Mouse (Mus musculus) adipocyte (in vitro differentiated cells): Measurements from ENCODE around the gene Manf.

Experiments used
- DNase-seq: peaks from one replicate; pipeline ENCODE4 v3.0.0-alpha.2; 2016; ENCODE audit warnings: low spot score

The Manf gene

DNA sequence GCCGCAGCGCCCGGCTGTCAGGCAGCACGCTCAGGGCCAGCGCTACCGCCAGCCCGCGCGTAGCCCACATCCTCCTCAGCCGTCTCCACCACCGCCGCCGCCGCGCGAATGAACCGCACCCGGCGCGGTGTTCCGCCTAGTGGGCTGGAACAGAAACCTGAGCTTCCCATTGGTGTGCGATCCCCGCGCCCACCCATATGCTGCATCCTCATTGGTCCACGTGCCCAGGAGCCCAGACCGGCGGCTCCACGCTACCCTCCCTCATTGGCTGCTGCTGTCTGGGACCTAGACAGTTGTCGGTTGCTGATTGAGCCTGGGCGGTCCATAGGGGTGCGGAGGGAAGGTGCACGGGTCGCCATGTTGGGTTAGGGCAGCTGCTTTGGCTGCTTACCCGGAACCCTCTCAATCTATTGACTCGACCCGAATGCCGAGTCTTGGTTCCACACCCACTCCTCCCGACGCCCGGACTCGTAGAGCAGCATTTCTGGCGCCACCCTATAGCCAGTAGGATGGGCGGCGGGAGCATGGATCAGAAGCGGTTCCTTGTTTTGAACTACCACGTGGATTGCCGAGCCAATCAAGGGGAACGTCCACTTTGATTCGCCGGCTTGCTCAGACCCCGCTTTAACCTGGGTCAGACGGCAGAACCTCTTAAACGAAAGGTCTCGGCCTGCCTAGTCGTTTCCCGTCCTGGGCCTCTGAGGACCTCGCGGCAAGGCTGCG, at the start of gene Manf:
Manf (minus strand) TSS at position 151 of the 723 bp plus-strand sequence.
- peak; percentile 98 for DNase-seq

DNA sequence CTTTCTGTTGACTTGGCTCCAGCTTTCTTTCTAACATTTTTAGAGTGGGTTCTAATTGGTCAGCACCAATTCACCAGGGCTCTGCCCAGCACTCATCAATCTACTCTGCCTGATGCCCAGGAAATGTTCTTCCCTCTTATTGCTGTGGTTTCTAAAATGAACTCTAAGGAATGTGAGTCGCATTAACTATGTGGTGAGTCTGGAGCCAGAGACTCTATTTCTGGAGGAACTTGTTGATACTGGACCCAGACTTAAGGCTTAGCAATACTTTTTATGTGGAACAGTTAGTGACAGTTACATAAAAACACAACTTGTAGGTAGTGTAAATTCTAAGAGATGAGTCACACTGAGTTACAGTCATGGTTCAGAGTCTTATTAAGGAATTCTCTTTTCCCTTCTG, 43.2 kb upstream of the Manf start:
- no peak for DNase-seq

DNA sequence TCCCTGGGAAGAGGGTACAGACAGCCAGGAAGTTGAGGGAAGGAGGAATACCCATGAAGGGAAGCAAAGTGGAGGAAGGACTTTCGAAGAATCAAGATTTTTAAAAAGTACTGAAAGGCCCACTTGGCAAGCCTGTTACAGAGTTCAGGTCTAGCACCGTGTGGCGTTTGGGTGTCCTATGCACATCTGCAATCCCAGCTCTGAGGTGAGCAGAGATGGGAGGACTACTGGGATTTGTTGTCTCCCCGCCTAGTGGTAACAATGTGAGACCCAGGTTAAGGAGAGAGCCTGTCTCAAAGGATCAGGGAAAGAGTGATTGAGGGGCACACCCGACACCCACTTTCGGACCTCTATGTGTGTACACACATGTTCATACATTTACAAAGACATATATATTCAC, 23.1 kb upstream of the Manf start:
- no peak for DNase-seq

DNA sequence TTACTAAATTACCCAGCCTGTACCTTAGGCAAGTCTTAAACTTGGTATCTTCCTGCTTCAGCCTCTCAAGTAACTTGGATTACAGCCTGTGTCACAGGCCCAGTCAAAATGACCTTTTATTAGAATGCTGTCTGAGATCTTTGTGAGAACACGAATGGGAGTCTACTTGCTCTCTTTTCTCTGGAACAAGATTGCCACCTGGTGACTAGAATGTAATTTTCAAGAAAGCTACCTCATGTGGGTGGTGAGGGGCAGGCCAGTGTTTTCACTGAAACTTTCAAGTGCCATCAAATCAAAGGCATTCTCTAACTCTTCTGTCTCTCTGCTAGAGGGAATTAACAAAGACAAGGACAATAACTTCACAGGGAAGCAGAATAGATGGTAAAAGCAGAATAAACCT, 22.0 kb upstream of the Manf start:
- DNase-seq = peak; percentile 32

DNA sequence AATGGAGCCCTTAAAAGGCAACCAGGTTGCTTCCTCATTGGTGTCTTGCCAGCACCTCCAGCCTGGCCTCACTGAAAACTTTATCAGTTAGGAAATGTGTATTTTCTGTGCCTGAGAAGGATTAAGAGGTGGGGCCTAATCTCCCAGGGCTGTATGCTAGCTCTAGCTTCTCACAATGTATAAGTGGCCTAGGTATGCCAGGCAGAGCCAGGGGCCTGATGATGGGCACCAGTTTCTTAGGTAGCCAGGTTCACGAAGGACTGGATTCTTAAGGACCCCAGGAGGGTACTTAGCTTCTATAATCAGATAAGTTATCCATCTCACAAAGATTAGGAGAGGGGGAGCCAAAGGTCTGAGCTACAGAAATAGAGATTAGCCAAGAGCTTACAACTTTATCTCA, 19.8 kb upstream of the Manf start:
- no peak for DNase-seq

DNA sequence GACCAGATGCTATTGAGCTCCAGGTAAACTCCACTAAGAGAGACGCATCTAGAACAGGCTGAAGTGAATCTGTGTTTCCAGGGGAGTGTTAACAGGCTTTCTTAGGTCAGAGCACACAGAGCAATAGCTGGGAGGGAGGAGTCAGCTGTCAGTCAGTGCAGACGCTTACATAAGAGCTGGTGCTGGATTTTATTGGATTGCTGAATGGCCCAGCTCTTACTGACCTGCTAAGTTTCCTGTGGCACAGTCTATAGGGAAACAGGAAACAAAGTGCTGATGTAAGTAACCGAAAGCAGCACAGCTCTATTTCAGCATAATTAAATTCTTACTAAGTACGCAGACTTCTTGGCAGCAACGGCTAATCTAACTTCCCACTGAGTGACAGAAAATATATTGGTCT, 16.9 kb upstream of the Manf start:
- no peak for DNase-seq

DNA sequence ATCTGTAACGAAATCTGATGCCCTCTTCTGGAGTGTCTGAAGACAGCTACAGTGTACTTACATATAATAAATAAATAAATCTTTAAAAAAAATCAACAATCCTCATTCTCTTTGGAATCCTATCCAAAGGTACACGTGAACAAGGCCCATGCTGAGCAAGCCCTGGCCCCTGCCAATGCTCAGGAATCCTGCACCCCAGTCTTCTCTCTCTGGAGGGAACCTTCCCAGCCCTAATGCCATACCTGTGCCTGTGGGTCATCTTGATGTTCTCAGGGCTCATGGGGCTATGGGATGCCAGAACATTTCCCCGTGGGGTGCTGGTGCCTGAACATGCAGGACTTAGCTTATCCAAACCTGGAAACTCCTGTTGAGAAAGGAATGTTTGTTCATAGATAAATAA, 16.4 kb upstream of the Manf start:
- no peak for DNase-seq

DNA sequence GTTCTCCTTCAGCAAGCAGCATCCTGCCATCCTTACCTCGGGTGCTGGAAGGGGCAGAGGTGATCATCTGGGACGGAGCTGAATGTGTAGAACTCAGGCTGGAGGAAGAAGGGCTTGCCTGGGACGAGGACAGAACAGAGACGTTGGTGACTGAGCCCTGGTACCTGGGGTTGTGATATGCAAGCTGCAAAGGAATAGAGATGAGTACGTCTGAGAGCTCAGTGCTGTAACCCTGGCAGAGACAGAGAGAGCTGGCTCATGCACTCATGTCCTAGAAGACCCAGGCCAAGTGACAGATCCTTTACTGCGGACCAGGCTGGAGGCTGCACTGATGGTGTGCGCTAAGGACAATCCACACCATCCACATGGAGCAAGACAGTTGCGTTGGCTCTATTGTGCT, 14.8 kb upstream of the Manf start:
- no peak for DNase-seq

DNA sequence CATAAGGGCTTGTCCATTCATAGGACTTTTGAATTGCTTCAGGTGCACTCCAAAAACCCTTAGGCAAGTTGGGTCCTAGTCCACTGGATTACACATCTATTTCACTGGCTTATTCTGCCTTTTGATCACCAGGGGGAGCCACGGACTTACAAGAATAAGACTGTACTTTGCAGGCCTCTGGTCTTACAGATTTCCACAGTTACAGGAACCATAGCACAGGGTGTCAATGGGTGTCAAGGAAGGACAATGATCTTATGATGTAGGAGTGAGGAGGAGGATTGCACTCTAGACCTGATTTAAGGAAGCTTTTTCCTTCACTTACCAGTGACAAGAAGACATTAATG, 12.0 kb upstream of the Manf start:
- DNase-seq = peak; percentile 74

DNA sequence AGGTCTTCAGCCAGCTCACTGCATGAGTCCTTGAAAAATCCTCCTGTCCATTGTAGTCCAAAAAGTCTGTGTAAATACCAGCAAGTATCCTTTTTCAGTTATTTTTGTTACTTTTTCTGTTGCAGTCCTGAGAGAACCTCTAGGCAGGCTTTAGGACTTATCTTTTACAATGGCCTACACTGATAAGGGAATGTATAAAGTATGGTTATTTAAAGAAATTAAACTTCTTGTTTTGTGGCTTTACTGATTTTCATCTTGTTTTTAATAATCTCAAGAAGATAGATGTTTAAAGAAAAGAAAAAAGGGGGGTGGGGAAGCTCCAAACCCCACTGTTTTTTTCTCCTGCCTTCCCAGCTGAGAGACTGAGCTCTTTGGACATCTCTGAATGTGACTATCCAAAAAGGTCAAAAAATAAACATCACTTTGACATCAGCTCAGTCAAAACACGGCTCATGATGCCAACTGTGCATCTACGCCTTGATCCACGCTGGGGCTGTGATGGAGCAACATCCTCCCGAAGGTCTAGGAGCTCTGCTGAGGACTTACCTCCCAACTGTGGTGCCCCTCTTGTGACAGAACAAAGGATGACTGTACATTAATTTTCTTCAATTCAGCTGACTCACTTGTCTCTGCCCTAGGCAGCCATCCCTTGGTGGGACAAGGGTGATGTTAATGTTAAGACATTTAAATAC, 11.5 kb upstream of the Manf start:
- DNase-seq = no peak

DNA sequence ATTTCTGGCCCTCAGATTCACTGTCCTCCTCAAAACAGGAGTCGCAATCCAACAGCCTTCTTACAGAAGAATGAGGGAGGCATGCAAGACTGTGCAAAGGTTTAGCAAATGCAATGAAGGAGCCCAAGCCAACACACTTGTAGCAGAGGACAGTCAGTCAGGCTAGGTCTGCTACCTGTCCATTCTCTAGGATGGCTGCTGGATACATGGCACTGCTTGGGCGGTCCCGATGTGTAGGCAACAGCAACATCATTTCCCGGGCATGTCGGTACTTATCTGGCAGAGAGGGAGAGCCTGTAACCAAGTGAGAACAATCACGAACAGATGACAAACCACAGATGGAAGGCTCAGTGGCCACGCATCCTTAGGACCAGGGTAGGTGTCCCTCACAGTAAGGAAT, 9.8 kb upstream of the Manf start:
- no peak for DNase-seq

DNA sequence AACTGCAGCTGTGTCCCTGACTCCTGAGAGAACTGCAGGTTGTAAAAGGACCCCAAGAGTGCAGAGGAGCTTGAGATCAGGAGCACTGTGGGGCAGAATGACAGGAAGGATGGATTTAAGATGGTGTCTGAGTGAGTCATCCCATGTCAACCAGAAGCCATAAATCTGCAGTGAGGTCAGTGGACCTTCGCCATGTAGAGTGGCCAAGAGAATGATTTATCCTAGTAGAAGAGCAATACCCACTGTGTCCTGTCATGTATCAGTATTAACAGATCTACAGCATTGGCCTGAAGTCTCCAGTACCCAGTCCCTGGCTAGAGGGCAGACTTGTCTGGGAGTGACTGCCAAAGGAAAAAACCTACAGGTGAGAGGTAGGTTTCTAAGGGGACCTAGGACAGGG, 7.1 kb upstream of the Manf start:
- DNase-seq = no peak

DNA sequence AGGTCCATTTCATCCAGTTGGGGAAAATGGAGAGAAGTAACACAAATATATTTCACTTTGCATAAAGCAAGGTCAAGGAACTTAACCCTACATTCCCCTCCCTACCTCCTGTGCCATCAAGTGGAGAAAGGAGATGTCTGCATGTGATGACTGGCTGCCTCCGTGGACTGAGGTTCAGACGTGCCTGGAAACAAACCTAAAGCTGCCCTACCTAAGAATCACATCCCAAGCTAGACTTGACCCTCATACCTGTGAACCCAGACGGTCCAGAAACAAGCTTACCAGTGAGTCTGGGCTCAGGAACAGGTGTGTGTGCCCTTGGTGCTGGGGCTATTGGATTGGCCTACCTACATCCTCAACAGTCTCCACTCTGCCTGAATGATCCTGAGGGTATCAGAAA, 1.5 kb upstream of the Manf start:
- DNase-seq = no peak

DNA sequence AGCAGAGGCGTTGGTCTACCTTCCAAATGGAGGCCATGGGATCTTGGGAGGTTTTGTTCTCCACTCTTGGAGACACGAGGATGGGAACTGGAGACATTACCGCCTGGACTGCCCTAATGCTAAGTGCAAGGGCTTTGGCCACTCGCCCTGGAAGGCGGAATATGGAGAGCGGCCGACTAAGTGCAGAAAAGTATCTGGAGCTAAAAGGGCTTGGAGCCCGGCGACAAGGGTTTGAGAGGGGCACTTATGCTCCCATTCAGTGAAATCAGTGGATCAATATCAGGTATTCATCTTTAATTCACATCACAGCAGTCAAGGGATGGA, 735 bp upstream of the Manf start:
- DNase-seq = no peak

DNA sequence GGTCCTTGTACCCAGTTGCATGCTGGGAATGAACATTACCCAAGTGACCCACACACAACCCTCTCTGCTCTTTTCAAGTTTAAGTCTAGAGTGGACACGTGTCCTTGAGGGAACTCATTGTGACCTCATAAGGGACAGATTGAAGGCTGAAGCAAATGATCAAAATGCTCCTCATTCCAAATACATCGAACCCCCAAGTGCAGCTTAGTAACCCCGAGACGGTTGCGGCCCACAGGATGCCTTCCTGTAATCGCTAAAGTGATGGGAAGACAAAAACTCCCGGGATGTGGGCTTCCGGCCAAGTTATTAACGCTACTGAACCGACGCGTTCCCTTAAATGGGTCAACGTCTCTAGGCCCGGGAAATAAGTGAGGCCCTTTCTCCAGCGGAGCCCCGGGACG, 438 bp downstream of the Manf start:
- peak; percentile 24 for DNase-seq

DNA sequence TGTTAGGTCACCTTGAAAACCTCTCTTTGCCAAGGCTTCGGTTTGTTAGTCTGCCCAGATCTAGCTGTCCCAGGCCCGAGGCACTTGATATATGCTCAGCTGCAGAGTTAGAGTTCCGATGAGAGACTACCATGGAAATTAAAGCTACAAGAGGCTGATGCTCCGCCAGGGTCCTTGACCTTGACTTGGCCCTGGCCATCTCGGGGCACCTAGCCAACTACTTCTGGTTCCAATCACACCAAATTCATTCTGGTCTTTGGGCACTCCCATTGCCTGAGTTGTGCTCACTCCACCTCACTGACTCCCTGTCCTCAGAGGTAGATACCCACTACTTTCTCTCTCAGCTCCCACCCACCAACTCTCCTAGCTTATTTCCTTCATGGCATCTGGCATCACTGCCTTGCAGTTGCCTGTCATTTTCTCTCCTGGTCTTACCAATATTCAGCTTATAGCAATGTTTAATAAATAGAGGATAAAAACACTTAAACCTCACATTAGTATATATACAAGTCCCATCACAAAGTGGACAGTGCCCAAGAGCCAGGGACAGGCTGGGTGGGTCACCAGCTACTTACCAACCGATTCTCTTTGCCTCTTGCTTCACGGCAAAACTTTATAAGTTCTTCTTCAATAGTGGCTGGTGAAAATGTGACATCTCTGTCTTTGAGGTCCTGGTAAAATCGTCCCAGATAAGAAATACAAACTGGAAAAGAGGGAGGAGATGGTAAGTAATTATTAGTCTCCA, 1.1 kb downstream of the Manf start:
- no peak for DNase-seq

DNA sequence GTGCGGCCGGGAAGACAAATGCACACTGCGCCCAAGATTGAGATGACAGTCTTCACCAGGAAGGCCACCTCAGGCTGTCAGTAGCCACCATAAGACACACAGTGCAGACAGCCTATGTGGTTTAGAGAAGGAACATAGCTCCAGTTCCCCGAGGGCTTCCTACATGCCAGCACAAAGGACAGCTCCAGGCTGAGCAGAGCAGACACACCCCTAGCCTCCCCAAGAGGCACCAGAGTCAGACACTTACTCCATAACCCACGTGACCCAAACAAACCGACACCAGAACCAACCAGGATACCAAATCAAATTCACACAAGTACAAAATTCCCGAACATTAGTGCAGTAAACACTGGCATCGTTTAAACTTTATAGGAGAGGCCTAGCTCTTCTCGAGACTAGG, 2.5 kb downstream of the Manf start:
- no peak for DNase-seq

DNA sequence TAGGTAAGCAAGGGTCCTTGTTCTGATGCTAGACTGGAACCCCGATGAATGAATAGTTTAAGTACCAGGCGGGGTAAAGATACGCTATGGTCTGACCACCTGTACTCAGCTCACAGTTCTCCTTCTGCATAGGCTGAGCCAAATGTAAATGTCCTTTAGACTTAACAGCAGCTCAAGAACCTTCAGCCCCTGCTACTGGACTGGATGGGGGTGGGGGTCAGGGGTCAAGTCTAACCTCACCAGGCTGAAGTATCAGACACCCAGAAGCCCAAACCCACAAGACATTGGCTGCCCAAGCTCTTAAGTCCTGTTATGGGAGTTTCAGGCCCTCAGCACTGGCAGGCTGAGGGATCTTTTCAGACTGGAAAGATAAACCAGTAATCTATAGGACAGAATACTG, 3.4 kb downstream of the Manf start:
- DNase-seq = no peak

DNA sequence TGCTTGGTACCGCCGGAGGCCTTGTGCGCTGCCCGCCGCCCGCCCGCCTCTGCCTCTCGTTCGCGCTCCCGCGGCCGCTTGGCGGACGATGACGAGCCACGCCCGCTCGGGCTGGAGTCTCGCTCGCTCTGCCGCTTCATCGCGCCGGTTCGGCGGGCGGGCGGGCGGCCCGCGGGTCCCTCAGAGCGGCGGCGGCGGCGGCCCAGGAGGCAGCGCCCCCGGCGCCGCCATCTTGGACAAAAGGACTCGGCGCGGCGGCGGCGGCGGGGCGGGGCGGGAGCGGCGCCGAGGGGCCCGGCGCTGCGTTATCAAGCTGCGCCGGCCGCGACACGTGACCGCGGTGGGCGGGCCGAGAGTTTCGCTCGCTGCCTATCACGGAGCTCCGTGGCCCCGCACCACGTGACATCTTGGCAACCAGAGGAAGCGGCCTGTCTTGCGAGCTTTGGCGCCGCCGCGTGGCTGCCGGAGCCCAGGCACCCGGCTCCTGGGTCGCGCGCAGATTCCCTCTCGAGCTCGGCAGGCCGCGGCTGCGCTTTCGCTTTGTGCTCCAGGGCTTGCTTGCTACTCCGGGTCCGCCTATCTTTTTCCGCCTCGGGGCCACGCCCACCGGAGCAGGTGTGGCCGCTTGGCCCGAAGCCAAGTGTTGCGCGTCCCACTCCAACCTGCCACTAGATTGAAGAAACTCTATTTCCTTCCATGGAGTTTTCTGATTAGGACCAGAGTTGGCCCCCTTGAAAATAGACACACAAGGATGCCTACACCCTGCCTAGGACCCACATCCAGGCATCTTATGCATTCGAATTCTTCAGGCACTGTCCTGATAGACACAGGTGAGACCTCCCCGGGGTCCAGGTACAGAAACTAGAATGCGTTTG, 4.7 kb downstream of the Manf start, which contains the start of gene Rbm15b:
Rbm15b (minus strand) TSS at position 601 of the 875 bp plus-strand sequence.
- peak; percentile 97 for DNase-seq

DNA sequence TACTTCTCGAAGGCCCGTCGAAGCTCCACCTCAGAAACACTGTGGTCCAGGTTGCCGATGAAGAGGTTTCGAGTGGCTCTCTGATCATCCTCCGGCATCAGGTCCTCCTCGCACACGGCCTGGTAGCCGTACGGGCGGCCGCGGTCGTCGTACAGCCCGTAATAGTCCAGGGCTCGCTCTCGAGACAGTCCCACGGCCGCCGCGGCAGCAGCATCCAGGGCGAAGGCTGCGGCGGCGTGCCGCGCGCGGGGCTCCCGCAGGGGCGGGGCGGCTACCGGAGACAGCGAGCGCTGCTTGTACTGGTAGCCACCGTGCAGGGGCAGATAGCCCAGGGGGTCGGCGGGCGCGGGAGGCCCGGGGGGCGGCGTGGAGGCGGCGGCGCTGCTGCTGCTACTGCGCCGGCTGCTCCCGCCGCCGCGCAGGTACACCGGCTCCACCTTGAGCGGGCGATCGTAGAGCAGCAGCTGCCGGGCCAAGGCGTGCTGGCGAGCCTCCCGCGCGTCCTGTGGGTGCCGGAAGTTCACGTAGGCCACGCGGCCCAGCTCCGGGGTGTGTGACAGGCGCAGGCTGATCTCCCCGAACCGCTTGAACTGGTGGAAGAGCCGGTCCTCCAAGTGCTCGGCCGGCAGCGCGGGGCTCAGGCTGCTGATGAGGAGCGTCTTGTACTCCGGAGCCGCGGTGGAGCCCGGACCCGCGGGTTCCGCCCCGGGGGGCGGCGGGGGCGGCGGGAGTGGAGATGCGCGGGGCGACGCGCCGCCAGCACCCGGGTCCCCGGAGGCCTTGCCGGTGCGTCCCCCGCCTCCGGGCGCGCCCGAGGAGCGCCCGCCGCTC, 5.7 kb downstream of the Manf start:
- peak; percentile 25 for DNase-seq
